Mouse (Mus musculus): ENCODE measurements at regions not wholly inside any gene's neighbourhood (a gene's known extent, or its start where the extent isn't known, plus 50 kb on each side); places are given as distances from the start of the nearest gene placed in this dataset.

- TF ChIP-seq CEBPB (IDR thresholded peaks at IDR 0.05; ENCODE audit: insufficient read depth, poor library complexity, severe bottlenecking) (peak; percentile 66), POLR2A (IDR thresholded peaks at IDR 0.05; ENCODE audit: insufficient read length, low read depth) (no peak), MYOG (IDR thresholded peaks at IDR 0.05; ENCODE audit: control insufficient read depth in 1 of 3, insufficient read depth in 1 of 3, insufficient read length in 2 of 3, low read depth in 2 of 3) (no peak), TCF12 (IDR thresholded peaks at IDR 0.05; ENCODE audit: insufficient read depth, poor library complexity, severe bottlenecking) (no peak), USF1 (IDR thresholded peaks at IDR 0.05; ENCODE audit: low read depth) (no peak), POLR2AphosphoS2 (IDR thresholded peaks at IDR 0.05; ENCODE audit: insufficient read length, low read depth) (no peak), E2F4 (IDR thresholded peaks at IDR 0.05; ENCODE audit: insufficient read depth) (no peak), MYOD1 (IDR thresholded peaks at IDR 0.05; ENCODE audit: control insufficient read depth in 1 of 3, insufficient read length in 2 of 3, low read depth in 2 of 3) (no peak)
Observed at GRCm38 (mm10) chr14:100530217-100530616, 245.7 kb upstream of the Klf12 start.

All from myocyte (in vitro differentiated cells).